Mouse (Mus musculus): ENCODE results near the gene Ank3. TPM values are rescaled to one million over a fixed set of nuclear protein-coding genes. Genes with fewer than 3 reads are reported as not detected.

Ank3 gene
- polyA plus RNA-seq, 1 experiment, result 1.2 TPM

- TF ChIP-seq CTCF (IDR thresholded peaks at IDR 0.05; ENCODE audit: extremely low read depth, insufficient read depth, insufficient read length, insufficient replicate concordance), result no peak
- TF ChIP-seq POLR2A (IDR thresholded peaks at IDR 0.05; ENCODE audit: low read depth, low read length), result no peak
- Histone ChIP-seq H3K27ac (ENCODE audit: insufficient read depth, low read length) (no peak overlapping the region), H3K36me3 (ENCODE audit: control insufficient read depth, insufficient read depth, low read length) (no peaks in the 10 kb centered on the region), H3K4me3 (ENCODE audit: extremely low read depth, insufficient read depth, insufficient read length) (no peak overlapping the region), H3K27me3 (ENCODE audit: control insufficient read depth, insufficient read depth, low read length) (no peaks in the 10 kb centered on the region), H3K4me1 (ENCODE audit: control insufficient read depth, insufficient read depth, insufficient read length) (no peaks in the 10 kb centered on the region)
- DNase-seq (ENCODE audit: low read depth in 1 of 2, low spot score in 2 of 2), result no peak
- WGBS, result 90% methylated on average over 4 of the region's 4 CpGs
Measured at GRCm38 (mm10) chr10:69967994-69968393, 569.4 kb downstream of the Ank3 start.

GRCm38 (mm10) chr10:69979636-69980035 is 581.1 kb downstream of the Ank3 start:
- 92% methylated on average over 2 of the region's 2 CpGs for WGBS
- no peak for TF ChIP-seq POLR2A (IDR thresholded peaks at IDR 0.05; ENCODE audit: low read depth, low read length)
- no peak for TF ChIP-seq CTCF (IDR thresholded peaks at IDR 0.05; ENCODE audit: extremely low read depth, insufficient read depth, insufficient read length, insufficient replicate concordance)
- Histone ChIP-seq H3K36me3 (ENCODE audit: control insufficient read depth, insufficient read depth, low read length) (no peaks in the 10 kb centered on the region), H3K27ac (ENCODE audit: insufficient read depth, low read length) (no peak overlapping the region), H3K4me1 (ENCODE audit: control insufficient read depth, insufficient read depth, insufficient read length) (no peaks in the 10 kb centered on the region), H3K4me3 (ENCODE audit: extremely low read depth, insufficient read depth, insufficient read length) (no peak overlapping the region), H3K27me3 (ENCODE audit: control insufficient read depth, insufficient read depth, low read length) (no peaks in the 10 kb centered on the region)
- no peak for DNase-seq (ENCODE audit: low read depth in 1 of 2, low spot score in 2 of 2)

- 86% methylated on average over 21 of the region's 21 CpGs for WGBS
- H3K36me3 ChIP-seq (ENCODE audit: control insufficient read depth, insufficient read depth, low read length), result no peaks in the 10 kb centered on the region
- no peaks in the 10 kb centered on the region for H3K4me1 ChIP-seq (ENCODE audit: control insufficient read depth, insufficient read depth, insufficient read length)
- no peak for DNase-seq (ENCODE audit: low read depth in 1 of 2, low spot score in 2 of 2)
- no peak for TF ChIP-seq POLR2A (IDR thresholded peaks at IDR 0.05; ENCODE audit: low read depth, low read length)
- TF ChIP-seq CTCF (IDR thresholded peaks at IDR 0.05; ENCODE audit: extremely low read depth, insufficient read depth, insufficient read length, insufficient replicate concordance), result no peak
- H3K27ac ChIP-seq (ENCODE audit: insufficient read depth, low read length), result no peak overlapping the region
- no peak overlapping the region for H3K4me3 ChIP-seq (ENCODE audit: extremely low read depth, insufficient read depth, insufficient read length)
- no peaks in the 10 kb centered on the region for H3K27me3 ChIP-seq (ENCODE audit: control insufficient read depth, insufficient read depth, low read length)
Measured at GRCm38 (mm10) chr10:69981386-69982097, 583.0 kb downstream of the Ank3 start.

- no peaks in the 10 kb centered on the region for H3K36me3 ChIP-seq (ENCODE audit: control insufficient read depth, insufficient read depth, low read length)
- DNase-seq (ENCODE audit: low read depth in 1 of 2, low spot score in 2 of 2), result no peak
- no peaks in the 10 kb centered on the region for H3K4me1 ChIP-seq (ENCODE audit: control insufficient read depth, insufficient read depth, insufficient read length)
- no peak for TF ChIP-seq POLR2A (IDR thresholded peaks at IDR 0.05; ENCODE audit: low read depth, low read length)
- TF ChIP-seq CTCF (IDR thresholded peaks at IDR 0.05; ENCODE audit: extremely low read depth, insufficient read depth, insufficient read length, insufficient replicate concordance), result no peak
- H3K27me3 ChIP-seq (ENCODE audit: control insufficient read depth, insufficient read depth, low read length), result no peaks in the 10 kb centered on the region
- H3K4me3 ChIP-seq (ENCODE audit: extremely low read depth, insufficient read depth, insufficient read length), result no peak overlapping the region
- H3K27ac ChIP-seq (ENCODE audit: insufficient read depth, low read length), result no peak overlapping the region
- WGBS, result 54% methylated on average over 4 of the region's 4 CpGs
Measured at GRCm38 (mm10) chr10:69982701-69983100, 584.1 kb downstream of the Ank3 start.

GRCm38 (mm10) chr10:69987496-69987895 is 588.9 kb downstream of the Ank3 start:
- TF ChIP-seq CTCF (IDR thresholded peaks at IDR 0.05; ENCODE audit: extremely low read depth, insufficient read depth, insufficient read length, insufficient replicate concordance) (no peak), POLR2A (IDR thresholded peaks at IDR 0.05; ENCODE audit: low read depth, low read length) (no peak)
- 89% methylated on average over 11 of the region's 11 CpGs for WGBS
- Histone ChIP-seq H3K4me1 (ENCODE audit: control insufficient read depth, insufficient read depth, insufficient read length) (no peaks in the 10 kb centered on the region), H3K27ac (ENCODE audit: insufficient read depth, low read length) (no peak overlapping the region), H3K27me3 (ENCODE audit: control insufficient read depth, insufficient read depth, low read length) (no peaks in the 10 kb centered on the region), H3K4me3 (ENCODE audit: extremely low read depth, insufficient read depth, insufficient read length) (no peak overlapping the region), H3K36me3 (ENCODE audit: control insufficient read depth, insufficient read depth, low read length) (no peaks in the 10 kb centered on the region)
- DNase-seq (ENCODE audit: low read depth in 1 of 2, low spot score in 2 of 2), result no peak

- no peak overlapping the region for H3K27ac ChIP-seq (ENCODE audit: insufficient read depth, low read length)
- no peaks in the 10 kb centered on the region for H3K36me3 ChIP-seq (ENCODE audit: control insufficient read depth, insufficient read depth, low read length)
- H3K27me3 ChIP-seq (ENCODE audit: control insufficient read depth, insufficient read depth, low read length), result no peaks in the 10 kb centered on the region
- TF ChIP-seq CTCF (IDR thresholded peaks at IDR 0.05; ENCODE audit: extremely low read depth, insufficient read depth, insufficient read length, insufficient replicate concordance) (no peak), POLR2A (IDR thresholded peaks at IDR 0.05; ENCODE audit: low read depth, low read length) (no peak)
- no peak overlapping the region for H3K4me3 ChIP-seq (ENCODE audit: extremely low read depth, insufficient read depth, insufficient read length)
- WGBS, result 60% methylated on average over 8 of the region's 8 CpGs
- DNase-seq (ENCODE audit: low read depth in 1 of 2, low spot score in 2 of 2), result no peak
- H3K4me1 ChIP-seq (ENCODE audit: control insufficient read depth, insufficient read depth, insufficient read length), result no peaks in the 10 kb centered on the region
Measured at GRCm38 (mm10) chr10:69997082-69997481, 598.5 kb downstream of the Ank3 start.

GRCm38 (mm10) chr10:70004058-70004457 is 605.5 kb downstream of the Ank3 start:
- no peak for TF ChIP-seq CTCF (IDR thresholded peaks at IDR 0.05; ENCODE audit: extremely low read depth, insufficient read depth, insufficient read length, insufficient replicate concordance)
- TF ChIP-seq POLR2A (IDR thresholded peaks at IDR 0.05; ENCODE audit: low read depth, low read length), result no peak
- WGBS, result 86% methylated on average over 5 of the region's 5 CpGs
- Histone ChIP-seq H3K27me3 (ENCODE audit: control insufficient read depth, insufficient read depth, low read length) (no peaks in the 10 kb centered on the region), H3K4me1 (ENCODE audit: control insufficient read depth, insufficient read depth, insufficient read length) (no peaks in the 10 kb centered on the region), H3K36me3 (ENCODE audit: control insufficient read depth, insufficient read depth, low read length) (no peaks in the 10 kb centered on the region), H3K4me3 (ENCODE audit: extremely low read depth, insufficient read depth, insufficient read length) (no peak overlapping the region), H3K27ac (ENCODE audit: insufficient read depth, low read length) (no peak overlapping the region)
- DNase-seq (ENCODE audit: low read depth in 1 of 2, low spot score in 2 of 2), result no peak

All from spleen, adult 2 months (tissue).